Mouse (Mus musculus): Measurements from ENCODE around the gene Scarb2.

- TF ChIP-seq CTCF (conservative IDR thresholded peaks at IDR 0.05; ENCODE audit: low read length): no peak
- no peak; the same call in 1 of the 2 replicates for TF ChIP-seq POU5F1 (IDR thresholded peaks at IDR 0.05; ENCODE audit: borderline replicate concordance, low read length)
- peak; percentile 8; the same call in 1 of the 2 replicates for TF ChIP-seq NANOG (IDR thresholded peaks at IDR 0.05; ENCODE audit: borderline replicate concordance, low read length)
Measured at GRCm38 (mm10) chr5:92503856-92504618, 2.6 kb downstream of the Scarb2 start.

All from E14TG2a.4 (cell line).